Mouse (Mus musculus) mesoderm, embryonic 11.5 days (tissue): ENCODE measurements around the gene Olfr893.
"Not testable (repeated sequence)": the region's sequence is repeated elsewhere in the genome, so short reads cannot be mapped to it uniquely, and the experiment has no call there.

Experiments used
- DNase-seq: peaks from one replicate; pipeline ENCODE4 v3.0.0-alpha.2; 2012; ENCODE audit warnings: low read depth, low spot score

The Olfr893 gene

GRCm38 (mm10) chr9:38208065-38208464 lies at the start of gene Olfr893:
TSS of gene Olfr893 (plus strand) at chr9:38208365.
- no peak for DNase-seq

GRCm38 (mm10) chr9:38168341-38168740 lies 39.8 kb upstream of the Olfr893 start:
- DNase-seq = not testable (repeated sequence)

GRCm38 (mm10) chr9:38180721-38181120 lies 27.4 kb upstream of the Olfr893 start, which contains the start of gene Olfr891:
TSS of gene Olfr891 (minus strand) at chr9:38180821.
- DNase-seq = no peak

GRCm38 (mm10) chr9:38217755-38218154 lies 9.6 kb downstream of the Olfr893 start, which contains the start of gene Olfr894:
TSS of gene Olfr894 (plus strand) at chr9:38218055.
- no peak for DNase-seq

- no peak for DNase-seq
These were observed 44.3 kb downstream of the Olfr893 start, which contains the start of gene Olfr143 for GRCm38 (mm10) chr9:38252474-38252873. TSS of gene Olfr143 (plus strand) at chr9:38252774.
